In genomic region chr2:94963520-94963919, GRCm38 (mm10) we compare ENCODE assay signal across 31 mouse cellular contexts.
A peak's percentile ranks its signal among the peaks of the same experiment; 100 is the strongest.
DNase-seq lines count a peak whose midpoint lies in the region; ATAC-seq and TF ChIP-seq lines count a peak whose summit lies in the region.
"Had no signal": no experiment of that assay in that cellular context is flagged by ENCODE, and none has a peak within 500 bp of the region (broad histone marks: within the 10 kb centered on the region; RNA-seq: fewer than 3 reads in every experiment).

No protein-coding gene starts in this region.

- ATAC-seq in forebrain, embryonic 14.5 days = no peak
- ATAC-seq in forebrain, embryonic 11.5 days (replicated peaks; ENCODE audit: low FRiP score) = no peak
- ATAC-seq in midbrain, embryonic 14.5 days (ENCODE audit: low FRiP score, low TSS enrichment) = no peak
- ATAC-seq in midbrain, embryonic 15.5 days (replicated peaks) = no peak
- ATAC-seq: hindbrain, postnatal 0 days; intestine, embryonic 15.5 days; midbrain, embryonic 16.5 days; Patski had no signal

- H3K4me1 ChIP-seq in forebrain, embryonic 14.5 days (ENCODE audit: control insufficient read depth, insufficient read depth, low read length) = no peaks in the 10 kb centered on the region
- H3K4me1 ChIP-seq in forebrain, embryonic 11.5 days (replicated peaks; ENCODE audit: control insufficient read depth, insufficient read depth, low read length) = no peaks in the 10 kb centered on the region
- H3K4me1 ChIP-seq in midbrain, embryonic 14.5 days (ENCODE audit: control insufficient read depth, insufficient read depth, low read length) = no peaks in the 10 kb centered on the region
- H3K4me1 ChIP-seq in midbrain, embryonic 15.5 days = no peaks in the 10 kb centered on the region
- H3K4me1 ChIP-seq: embryonic facial prominence, embryonic 10.5 days; embryonic facial prominence, embryonic 15.5 days; heart, embryonic 10.5 days; heart, embryonic 15.5 days; hindbrain, embryonic 12.5 days; intestine, embryonic 15.5 days; neural tube, embryonic 12.5 days; stomach, embryonic 15.5 days had no signal

- no peaks in the 10 kb centered on the region for H3K36me3 ChIP-seq in forebrain, embryonic 14.5 days (ENCODE audit: control insufficient read depth, insufficient read depth, low read length)
- no peaks in the 10 kb centered on the region for H3K36me3 ChIP-seq in forebrain, embryonic 11.5 days (ENCODE audit: control insufficient read depth, insufficient read depth, low read length)
- H3K36me3 ChIP-seq in midbrain, embryonic 14.5 days (ENCODE audit: control insufficient read depth, insufficient read depth, low read length) = no peaks in the 10 kb centered on the region
- H3K36me3 ChIP-seq in midbrain, embryonic 15.5 days (replicated peaks) = no peaks in the 10 kb centered on the region
- H3K36me3 ChIP-seq: embryonic facial prominence, embryonic 10.5 days; embryonic facial prominence, embryonic 15.5 days; heart, embryonic 10.5 days; heart, embryonic 15.5 days; hindbrain, embryonic 12.5 days; intestine, embryonic 15.5 days; neural tube, embryonic 12.5 days; stomach, embryonic 15.5 days had no signal

- no peak overlapping the region for H3K4me2 ChIP-seq in forebrain, embryonic 14.5 days (ENCODE audit: low read length)
- no peak overlapping the region for H3K4me2 ChIP-seq in forebrain, embryonic 11.5 days (ENCODE audit: low read depth, low read length, severe bottlenecking)
- no peak overlapping the region for H3K4me2 ChIP-seq in midbrain, embryonic 14.5 days (ENCODE audit: low read length)
- H3K4me2 ChIP-seq in midbrain, embryonic 15.5 days = no peak overlapping the region
- H3K4me2 ChIP-seq: embryonic facial prominence, embryonic 15.5 days; heart, embryonic 15.5 days; hindbrain, embryonic 12.5 days; intestine, embryonic 15.5 days; neural tube, embryonic 12.5 days; stomach, embryonic 15.5 days had no signal

- DNase-seq in forebrain, embryonic 14.5 days (ENCODE audit: low spot score) = peak; percentile 55
- DNase-seq in forebrain, embryonic 11.5 days (ENCODE audit: low spot score) = no peak
- DNase-seq in midbrain, embryonic 14.5 days = peak; percentile 4
- DNase-seq in brain, embryonic 18.5 days (ENCODE audit: low read depth, low spot score) = peak; percentile 37
- peak; percentile 2 to 6 for DNase-seq in layer of hippocampus, postnatal 36 days
- DNase-seq in left cerebral cortex, adult 2 months (ENCODE audit: extremely low spot score in 1 of 2, low spot score in 2 of 2) = no peak
- DNase-seq: adrenal gland, postnatal 10 days; cerebellum, adult 18-20 months; cerebellum, postnatal 25 days; gastrocnemius, postnatal 25 days; heart, adult 11 months; kidney, adult 8-10 months; kidney, postnatal 14 days; liver; lung, adult 2 months; lung, postnatal 10 days; right cerebral cortex, adult 18-20 months had no signal

- intact Hi-C loops in left cerebral cortex, adult 2 months (cut with DNase I) = no loop called here

- TF ChIP-seq CTCF in left cerebral cortex, adult 2 months (IDR thresholded peaks at IDR 0.05) = no peak

- H3K27me3 ChIP-seq in forebrain, embryonic 14.5 days (replicated peaks; ENCODE audit: control insufficient read depth, insufficient read depth, low read length) = no peaks in the 10 kb centered on the region
- no peaks in the 10 kb centered on the region for H3K27me3 ChIP-seq in forebrain, embryonic 11.5 days (ENCODE audit: control insufficient read depth, insufficient read depth, low read length)
- no peaks in the 10 kb centered on the region for H3K27me3 ChIP-seq in midbrain, embryonic 14.5 days (ENCODE audit: control insufficient read depth, insufficient read depth, low read length)
- no peaks in the 10 kb centered on the region for H3K27me3 ChIP-seq in midbrain, embryonic 15.5 days (replicated peaks)
- H3K27me3 ChIP-seq: embryonic facial prominence, embryonic 15.5 days; heart, embryonic 15.5 days; hindbrain, embryonic 12.5 days; intestine, embryonic 15.5 days; neural tube, embryonic 12.5 days; Patski; stomach, embryonic 15.5 days had no signal

- no peak overlapping the region for H3K4me3 ChIP-seq in forebrain, embryonic 14.5 days (ENCODE audit: low read depth, low read length)
- no peak overlapping the region for H3K4me3 ChIP-seq in forebrain, embryonic 11.5 days (ENCODE audit: low read depth, low read length)
- H3K4me3 ChIP-seq in midbrain, embryonic 14.5 days (replicated peaks; ENCODE audit: low read depth, low read length) = no peak overlapping the region
- no peak overlapping the region for H3K4me3 ChIP-seq in midbrain, embryonic 15.5 days
- H3K4me3 ChIP-seq in left cerebral cortex, adult 2 months = no peak overlapping the region
- H3K4me3 ChIP-seq: embryonic facial prominence, embryonic 10.5 days; embryonic facial prominence, embryonic 15.5 days; heart, embryonic 10.5 days; heart, embryonic 15.5 days; hindbrain, embryonic 12.5 days; intestine, embryonic 15.5 days; layer of hippocampus, adult 2 months; neural tube, embryonic 12.5 days; stomach, embryonic 15.5 days had no signal

- H3K9me3 ChIP-seq in forebrain, embryonic 14.5 days (replicated peaks; ENCODE audit: control insufficient read depth, low read length) = no peaks in the 10 kb centered on the region
- no peaks in the 10 kb centered on the region for H3K9me3 ChIP-seq in forebrain, embryonic 11.5 days (ENCODE audit: control insufficient read depth, low read length)
- no peaks in the 10 kb centered on the region for H3K9me3 ChIP-seq in midbrain, embryonic 14.5 days (ENCODE audit: control insufficient read depth, low read length)
- H3K9me3 ChIP-seq in midbrain, embryonic 15.5 days = no peaks in the 10 kb centered on the region
- H3K9me3 ChIP-seq: embryonic facial prominence, embryonic 10.5 days; embryonic facial prominence, embryonic 15.5 days; heart, embryonic 10.5 days; heart, embryonic 15.5 days; hindbrain, embryonic 12.5 days; intestine, embryonic 15.5 days; neural tube, embryonic 12.5 days; stomach, embryonic 15.5 days had no signal

- H3K9ac ChIP-seq in forebrain, embryonic 14.5 days (ENCODE audit: low read length) = no peak overlapping the region
- H3K9ac ChIP-seq in forebrain, embryonic 11.5 days (ENCODE audit: low read length) = no peak overlapping the region
- H3K9ac ChIP-seq in midbrain, embryonic 14.5 days (replicated peaks; ENCODE audit: low read length) = no peak overlapping the region
- no peak overlapping the region for H3K9ac ChIP-seq in midbrain, embryonic 15.5 days
- H3K9ac ChIP-seq: embryonic facial prominence, embryonic 15.5 days; heart, embryonic 15.5 days; hindbrain, embryonic 12.5 days; intestine, embryonic 15.5 days; liver, embryonic 14.5 days; neural tube, embryonic 12.5 days; stomach, embryonic 15.5 days had no signal

- no peak overlapping the region for H3K27ac ChIP-seq in forebrain, embryonic 14.5 days (ENCODE audit: low read depth, low read length)
- no peak overlapping the region for H3K27ac ChIP-seq in forebrain, embryonic 11.5 days (ENCODE audit: low read depth, low read length)
- no peak overlapping the region for H3K27ac ChIP-seq in midbrain, embryonic 14.5 days (replicated peaks; ENCODE audit: low read depth, low read length)
- no peak overlapping the region for H3K27ac ChIP-seq in midbrain, embryonic 15.5 days
- no peak overlapping the region for H3K27ac ChIP-seq in left cerebral cortex, adult 2 months
- H3K27ac ChIP-seq: embryonic facial prominence, embryonic 10.5 days; embryonic facial prominence, embryonic 15.5 days; heart, embryonic 10.5 days; heart, embryonic 15.5 days; hindbrain, embryonic 12.5 days; hindbrain, postnatal 0 days; intestine, embryonic 15.5 days; layer of hippocampus, adult 2 months; liver, embryonic 14.5 days; neural tube, embryonic 12.5 days; stomach, embryonic 15.5 days had no signal

Comparison
In these comparisons a context has a peak if more than half of its experiments do, and no peak if none do; other contexts are left out.
1. DNase-seq: peak in forebrain, embryonic 14.5 days (single experiment), midbrain, embryonic 14.5 days (single experiment), brain, embryonic 18.5 days (single experiment) and layer of hippocampus, postnatal 36 days (2 of 2); none in forebrain, embryonic 11.5 days (single experiment) and left cerebral cortex, adult 2 months (0 of 2).